Mouse (Mus musculus) layer of hippocampus, postnatal 25 days (tissue): ENCODE measurements around the gene Olfr1395. TPM values are rescaled to one million over a fixed set of nuclear protein-coding genes. Genes with fewer than 3 reads are reported as not detected.
"Not testable (repeated sequence)": the region's sequence is repeated elsewhere in the genome, so short reads cannot be mapped to it uniquely, and the experiment has no call there.

Source experiments
- DNase-seq, 2 experiments: peaks; one replicate each; pipeline ENCODE4 v3.0.0; 2022; ENCODE audit warnings: mixed read lengths in 2 of 2, low spot score in 1 of 2; ENCODE audit errors: extremely low spot score in 1 of 2
- total RNA-seq, 2 experiments: library from RNA; stranded (reverse); gene quantifications; 2 replicates each; pipeline ENCODE4 v1.2.3; 2021

Olfr1395 gene
- total RNA-seq, 2 experiments from 2014 or later, result not detected

- no peak for DNase-seq
Measured at GRCm38 (mm10) chr11:49170576-49170975, 28.5 kb downstream of the Olfr1395 start.

DNA sequence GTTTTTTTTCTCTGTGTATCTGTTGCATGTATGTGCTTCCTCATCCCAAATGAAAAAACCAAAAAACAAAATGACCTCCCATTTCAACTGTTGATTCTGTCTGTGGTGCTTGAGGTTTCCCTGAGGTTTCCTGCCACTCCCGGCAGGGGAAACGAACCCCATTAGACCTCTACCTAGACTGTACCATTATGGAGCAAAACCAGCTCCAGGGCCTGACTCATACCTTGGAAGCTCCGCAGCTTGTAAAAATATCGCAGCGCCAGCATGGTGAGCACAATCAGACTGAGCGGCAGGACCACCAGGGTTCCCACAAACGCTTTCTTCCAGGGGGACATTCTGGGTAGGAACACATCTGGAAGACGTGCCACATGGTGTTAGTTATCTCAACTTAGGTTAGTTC, 33.3 kb downstream of the Olfr1395 start:
- DNase-seq, result no peak

DNA sequence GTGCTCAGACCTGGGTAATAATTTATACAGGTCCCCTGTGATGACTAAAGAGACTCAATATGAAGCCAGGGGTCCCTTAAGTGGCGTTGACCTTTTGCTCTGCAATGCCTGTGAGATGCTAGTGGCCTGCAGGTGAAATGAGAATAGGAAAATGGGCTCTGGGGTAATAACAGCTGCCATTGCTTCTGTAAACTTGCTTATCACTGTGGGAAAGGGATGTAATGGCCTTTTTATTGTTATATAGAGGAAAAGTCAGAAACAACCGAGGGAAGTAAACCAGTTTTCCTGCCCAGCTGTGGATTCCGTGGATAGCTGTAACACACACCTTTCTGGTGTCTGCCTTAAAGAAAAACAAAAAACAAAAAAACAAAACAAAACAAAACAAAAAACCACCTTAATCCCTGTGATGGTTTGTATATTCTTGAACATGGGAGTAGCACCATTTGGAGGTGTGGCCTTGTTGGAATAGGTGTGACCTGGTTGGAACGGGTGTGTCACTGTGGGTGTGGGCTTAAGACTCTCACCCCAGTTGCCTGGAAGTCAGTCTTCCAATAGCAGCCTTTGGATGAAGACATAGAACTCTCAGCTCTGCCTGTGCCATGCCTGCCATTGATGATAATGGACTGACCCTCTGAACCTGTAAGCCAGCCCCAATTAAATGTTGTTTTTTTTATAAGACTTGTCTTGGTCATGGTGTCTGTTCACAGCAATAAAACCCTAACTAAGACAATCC, 34.1 kb downstream of the Olfr1395 start:
- DNase-seq, result not testable (repeated sequence)

DNA sequence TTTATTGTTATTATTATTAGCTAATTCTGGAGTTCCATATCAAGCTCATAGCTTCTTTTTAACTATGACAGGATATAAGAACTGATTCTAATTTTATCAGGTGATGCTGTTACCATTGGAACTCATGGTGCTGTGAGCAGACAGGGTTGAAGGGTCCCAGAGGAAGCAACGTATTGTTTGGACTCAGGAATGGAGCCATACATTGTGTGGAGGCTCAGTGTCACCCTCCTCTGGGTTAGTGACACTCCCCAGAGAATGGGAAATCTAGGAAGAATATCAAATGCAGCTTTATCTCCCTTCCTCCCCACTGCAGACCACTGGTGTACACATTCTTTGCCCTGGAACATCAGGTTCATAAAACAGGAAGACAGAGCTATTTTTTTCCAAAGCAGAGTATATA, 41.1 kb downstream of the Olfr1395 start:
- no peak for DNase-seq

DNA sequence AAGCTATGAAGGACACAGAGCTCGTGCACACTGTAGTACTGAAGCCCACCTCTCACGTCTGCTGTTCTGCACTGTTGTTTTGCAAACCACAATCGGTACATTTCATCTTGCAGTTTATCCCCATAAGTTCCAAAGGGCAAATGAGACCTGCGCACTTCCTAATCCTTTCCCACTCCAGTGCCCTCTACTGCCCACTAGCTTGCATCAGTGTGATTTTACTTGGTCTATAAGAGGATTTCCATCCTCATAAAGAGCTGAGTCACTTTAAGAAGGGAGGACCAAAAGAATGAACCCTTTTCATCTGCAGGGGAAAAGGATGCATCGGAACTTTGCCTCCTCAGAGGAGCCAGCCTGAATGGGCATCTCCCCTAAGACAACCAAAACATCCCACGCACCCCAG, 44.4 kb downstream of the Olfr1395 start:
- no peak for DNase-seq

- no peak for DNase-seq
Measured at GRCm38 (mm10) chr11:49186955-49187488, 44.9 kb downstream of the Olfr1395 start, which contains the start of gene Btnl9. Gene Btnl9, minus strand, starts transcription at chr11:49187159.

- no peak for DNase-seq
Measured at GRCm38 (mm10) chr11:49187701-49188100, 45.6 kb downstream of the Olfr1395 start.

GRCm38 (mm10) chr11:49189737-49190136, 47.7 kb downstream of the Olfr1395 start:
- DNase-seq, result peak in 1 of 2 experiments; percentile 77

- DNase-seq, result no peak
Measured at GRCm38 (mm10) chr11:49191083-49191482, 49.0 kb downstream of the Olfr1395 start.

DNA sequence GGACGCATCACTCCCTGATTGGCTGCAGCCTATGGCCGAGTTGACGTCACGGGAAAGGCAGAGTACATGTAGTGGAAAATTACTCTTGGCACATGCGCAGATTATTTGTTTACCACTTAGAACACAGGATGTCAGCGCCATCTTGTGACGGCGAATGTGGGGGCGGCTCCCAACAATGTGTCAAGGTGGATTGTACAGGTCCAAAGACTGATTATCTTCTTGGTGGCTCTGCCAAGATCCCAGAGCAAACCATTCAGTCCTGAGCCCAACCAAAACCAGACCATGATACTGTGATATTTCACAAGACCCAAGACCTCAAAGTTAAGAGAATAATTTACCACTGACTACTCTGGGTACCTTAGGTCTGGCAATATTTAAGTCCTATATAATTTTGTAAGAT, 52.7 kb downstream of the Olfr1395 start:
- DNase-seq, result not testable (repeated sequence)

DNA sequence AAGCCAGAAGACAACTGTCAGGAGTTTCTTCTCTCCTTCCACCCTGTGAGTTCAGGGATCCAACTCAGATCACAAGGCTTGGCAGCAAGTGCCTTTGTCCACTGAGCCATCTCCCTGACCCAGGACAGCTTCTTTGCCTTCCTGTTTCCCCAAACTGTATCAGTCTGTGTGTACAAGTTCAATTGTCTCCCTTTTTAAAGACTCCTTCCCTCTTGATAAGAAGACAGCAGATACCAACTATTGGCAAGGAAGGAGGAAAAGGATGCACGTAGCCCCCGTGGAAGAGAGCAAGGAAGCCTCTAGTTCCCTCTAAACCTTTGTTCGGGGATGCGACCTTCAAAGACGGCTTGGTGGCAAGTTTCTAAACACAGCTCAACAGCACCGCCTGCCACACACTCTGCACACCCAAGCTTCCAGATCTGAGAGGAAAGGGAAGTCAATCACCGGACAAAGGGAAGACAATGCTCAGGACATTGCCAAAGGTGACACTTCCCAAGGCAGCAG, 53.8 kb downstream of the Olfr1395 start:
- DNase-seq, result no peak

Other genes starting within 250 kb of the Olfr1395 start
- gene Gm5431, start 240.1 kb upstream of the Olfr1395 start, total RNA-seq, result under 1 TPM; 0.12 to 0.21 TPM
- 1 to 10 TPM in 1 of 2 experiments, under 1 TPM in 1; 0.94 to 1.4 TPM for gene Psme2b, start 196.1 kb upstream of the Olfr1395 start, total RNA-seq
- gene Olfr56, start 163.4 kb upstream of the Olfr1395 start, total RNA-seq, result not detected
- gene 9930111J21Rik1, start 162.9 kb upstream of the Olfr1395 start, total RNA-seq, result 1 to 10 TPM in 1 of 2 experiments, under 1 TPM in 1; 0.66 to 1.1 TPM
- gene Gm12185, start 150.0 kb upstream of the Olfr1395 start, total RNA-seq, result under 1 TPM in 1 of 2 experiments, not detected in 1; 0.09 TPM
- gene Tgtp1, start 148.1 kb upstream of the Olfr1395 start, total RNA-seq, result under 1 TPM in 1 of 2 experiments, not detected in 1; 0.32 TPM
- 1 to 10 TPM in 1 of 2 experiments, under 1 TPM in 1; 0.86 to 1.5 TPM for gene 9930111J21Rik2, start 91.0 kb upstream of the Olfr1395 start, total RNA-seq
- gene Tgtp2, start 78.1 kb upstream of the Olfr1395 start, total RNA-seq, result under 1 TPM; 0.45 to 0.62 TPM
- gene Ifi47, start 65.7 kb upstream of the Olfr1395 start, total RNA-seq, result under 1 TPM; 0.33 to 0.44 TPM
- not detected for gene Olfr1396, start 27.4 kb upstream of the Olfr1395 start, total RNA-seq
- gene Olfr1394, start 12.1 kb downstream of the Olfr1395 start, total RNA-seq, result not detected
- not detected for gene Btnl9, start 44.9 kb downstream of the Olfr1395 start, total RNA-seq
- 10 to 100 TPM; 37.9 to 39.3 TPM for gene Zfp62, start 61.0 kb downstream of the Olfr1395 start, total RNA-seq
- gene Mgat1, start 101.9 kb downstream of the Olfr1395 start, total RNA-seq, result 10 to 100 TPM; 54.4 to 57.0 TPM
- not detected for gene Olfr1393, start 136.0 kb downstream of the Olfr1395 start, total RNA-seq
- gene Olfr1392, start 143.0 kb downstream of the Olfr1395 start, total RNA-seq, result not detected
- gene Olfr10, start 162.5 kb downstream of the Olfr1395 start, total RNA-seq, result not detected
- not detected for gene Olfr1391, start 180.5 kb downstream of the Olfr1395 start, total RNA-seq
- not detected for gene Olfr1390, start 192.9 kb downstream of the Olfr1395 start, total RNA-seq